Mouse (Mus musculus) heart, embryonic 12.5 days (tissue): Measurements from ENCODE around the gene Ifitm10. TPM values are rescaled to one million over a fixed set of nuclear protein-coding genes. Genes with fewer than 3 reads are reported as not detected.
A peak's percentile ranks its signal among the peaks of the same experiment; 100 is the strongest.
"Not testable (repeated sequence)": the region's sequence is repeated elsewhere in the genome, so short reads cannot be mapped to it uniquely, and the experiment has no call there.

Experiments
- ATAC-seq: fragments of 200-750 bp; cut with Nextera tagmentation; 2 replicates; pipeline ENCODE4 v1.8.0; 2017; ENCODE audit warnings: moderate TSS enrichment, moderate library complexity; ENCODE audit not compliant: insufficient number of reproducible peaks, low FRiP score
- H3K27ac ChIP-seq: fragments of 300-500 bp; sonication (generic); 2 replicates; pipeline ENCODE4 v1.5.1; 2016; ENCODE audit warnings: mild to moderate bottlenecking, moderate library complexity; ENCODE audit not compliant: poor library complexity, severe bottlenecking
- H3K27me3 ChIP-seq: fragments of 300-500 bp; sonication (generic); replicated peaks from 2 replicates; pipeline ENCODE4 v1.6.1; 2016; ENCODE audit warnings: mild to moderate bottlenecking, moderate library complexity
- H3K36me3 ChIP-seq: fragments of 300-500 bp; sonication (generic); 2 replicates; pipeline ENCODE4 v1.6.1; 2016; ENCODE audit warnings: mild to moderate bottlenecking, moderate library complexity
- H3K4me1 ChIP-seq: fragments of 300-500 bp; sonication (generic); replicated peaks from 2 replicates; pipeline ENCODE4 v1.6.1; 2016; ENCODE audit warnings: mild to moderate bottlenecking
- H3K4me2 ChIP-seq: fragments of 300-500 bp; sonication (generic); 2 replicates; pipeline ENCODE4 v1.6.1; 2016; ENCODE audit warnings: mild to moderate bottlenecking, moderate library complexity
- H3K4me3 ChIP-seq: fragments of 300-500 bp; sonication (generic); 2 replicates; pipeline ENCODE4 v1.5.1; 2016; ENCODE audit warnings: mild to moderate bottlenecking
- H3K9ac ChIP-seq: fragments of 300-500 bp; sonication (generic); 2 replicates; pipeline ENCODE4 v1.6.1; 2016; ENCODE audit warnings: mild to moderate bottlenecking, moderate library complexity
- H3K9me3 ChIP-seq: fragments of 300-500 bp; sonication (generic); replicated peaks from 2 replicates; pipeline ENCODE4 v1.6.1; 2016; ENCODE audit warnings: mild to moderate bottlenecking, moderate library complexity
- WGBS: fragments of 180-500 bp; shearing (Covaris S2); methylation state at CpG from one replicate; pipeline ENCODE4 v1.1.7; 2016; 5-methylcytosine and 5-hydroxymethylcytosine counted together
- polyA plus RNA-seq: library from polyadenylated mRNA; unstranded; fragments of >200 nt; fragmentation: Nextera tagmentation; extraction: Ambion mirVana; gene quantifications from 2 replicates; pipeline ENCODE4 v1.2.1, GENCODE M21; 2016

The Ifitm10 gene
- polyA plus RNA-seq, 1 experiment from 2014 or later = 7.4 TPM

GRCm38 (mm10) chr7:142322641-142323040 is 50.9 kb downstream of the Ifitm10 start:
- no peak overlapping the region for H3K9ac ChIP-seq
- H3K27ac ChIP-seq = no peak overlapping the region; the same call in 1 of the 2 replicates
- peaks cover 47% of the 10 kb centered on the region for H3K4me1 ChIP-seq
- H3K9me3 ChIP-seq = no peaks in the 10 kb centered on the region
- no peaks in the 10 kb centered on the region for H3K36me3 ChIP-seq
- WGBS = 79% methylated on average over 6 of the region's 6 CpGs
- H3K4me2 ChIP-seq = no peak overlapping the region
- no peaks in the 10 kb centered on the region for H3K27me3 ChIP-seq
- ATAC-seq = no peak
- no peak overlapping the region for H3K4me3 ChIP-seq

- H3K4me1 ChIP-seq = peaks cover 48% of the 10 kb centered on the region
- 0 out of 2 replicates have a peak overlapping the region, but pooled peaks have one; percentile 19 for H3K9ac ChIP-seq
- 62% methylated on average over 6 of the region's 10 CpGs for WGBS
- peak overlapping the region; percentile 73; the same call in 1 of the 2 replicates for H3K27ac ChIP-seq
- not testable (repeated sequence) for H3K4me3 ChIP-seq, H3K27me3 ChIP-seq, H3K36me3 ChIP-seq, H3K9me3 ChIP-seq, ATAC-seq, H3K4me2 ChIP-seq
These were observed 51.8 kb downstream of the Ifitm10 start for GRCm38 (mm10) chr7:142321637-142322306.

- H3K9me3 ChIP-seq = no peaks in the 10 kb centered on the region
- no peak overlapping the region for H3K4me2 ChIP-seq
- peaks cover 42% of the 10 kb centered on the region for H3K4me1 ChIP-seq
- no peaks in the 10 kb centered on the region for H3K36me3 ChIP-seq
- 32% methylated on average over 2 of the region's 2 CpGs for WGBS
- 0 out of 2 replicates have a peak overlapping the region, but pooled peaks have one; percentile 19 for H3K9ac ChIP-seq
- no peak overlapping the region for H3K4me3 ChIP-seq
- ATAC-seq = no peak
- H3K27ac ChIP-seq = peak overlapping the region; percentile 73; the same call in 1 of the 2 replicates
- no peaks in the 10 kb centered on the region for H3K27me3 ChIP-seq
These were observed 52.6 kb downstream of the Ifitm10 start for GRCm38 (mm10) chr7:142320906-142321305.

- Histone ChIP-seq H3K27me3 (no peaks in the 10 kb centered on the region), H3K4me1 (peaks cover 46% of the 10 kb centered on the region), H3K4me3 (no peak overlapping the region), H3K9me3 (no peaks in the 10 kb centered on the region), H3K27ac (no peak overlapping the region), H3K4me2 (no peak overlapping the region), H3K9ac (no peak overlapping the region), H3K36me3 (no peaks in the 10 kb centered on the region)
- WGBS = 81% methylated on average over 11 of the region's 11 CpGs
- ATAC-seq = no peak
These were observed 54.4 kb downstream of the Ifitm10 start for GRCm38 (mm10) chr7:142319124-142319523.

GRCm38 (mm10) chr7:142317216-142317615 is 56.3 kb downstream of the Ifitm10 start:
- no peaks in the 10 kb centered on the region for H3K27me3 ChIP-seq
- no peak for ATAC-seq
- WGBS = 60% methylated on average over 5 of the region's 5 CpGs
- no peaks in the 10 kb centered on the region for H3K9me3 ChIP-seq
- H3K4me3 ChIP-seq = no peak overlapping the region
- peak overlapping the region; percentile 36; the same call in 1 of the 2 replicates for H3K27ac ChIP-seq
- peaks cover 46% of the 10 kb centered on the region for H3K4me1 ChIP-seq
- no peaks in the 10 kb centered on the region for H3K36me3 ChIP-seq
- H3K9ac ChIP-seq = no peak overlapping the region
- H3K4me2 ChIP-seq = no peak overlapping the region

- Histone ChIP-seq H3K4me3 (no peak overlapping the region), H3K9me3 (no peaks in the 10 kb centered on the region), H3K27me3 (no peaks in the 10 kb centered on the region), H3K4me1 (peaks cover 41% of the 10 kb centered on the region), H3K4me2 (no peak overlapping the region), H3K9ac (no peak overlapping the region), H3K27ac (0 out of 2 replicates have a peak overlapping the region, but pooled peaks have one; percentile 48), H3K36me3 (no peaks in the 10 kb centered on the region)
- WGBS = 23% methylated on average over 6 of the region's 6 CpGs
- 0 out of 2 replicates have a peak, but pooled peaks have one; percentile 69 for ATAC-seq
These were observed 57.0 kb downstream of the Ifitm10 start for GRCm38 (mm10) chr7:142316558-142316957.

- peak overlapping the region; percentile 41; the same call in 1 of the 2 replicates for H3K9ac ChIP-seq
- no peaks in the 10 kb centered on the region for H3K36me3 ChIP-seq
- no peak for ATAC-seq
- no peaks in the 10 kb centered on the region for H3K27me3 ChIP-seq
- H3K4me3 ChIP-seq = no peak overlapping the region
- H3K9me3 ChIP-seq = no peaks in the 10 kb centered on the region
- WGBS = 57% methylated on average over 5 of the region's 5 CpGs
- no peak overlapping the region for H3K27ac ChIP-seq
- peaks cover 24% of the 10 kb centered on the region for H3K4me1 ChIP-seq
- H3K4me2 ChIP-seq = no peak overlapping the region
These were observed 58.8 kb downstream of the Ifitm10 start for GRCm38 (mm10) chr7:142314600-142315285.

GRCm38 (mm10) chr7:142303929-142304328 is 69.6 kb downstream of the Ifitm10 start:
- H3K4me2 ChIP-seq, H3K4me3 ChIP-seq, H3K36me3 ChIP-seq, H3K27me3 ChIP-seq, H3K9me3 ChIP-seq, H3K4me1 ChIP-seq, H3K9ac ChIP-seq, ATAC-seq, H3K27ac ChIP-seq: not testable (repeated sequence)
- 75% methylated on average over 1 of the region's 1 CpGs for WGBS

GRCm38 (mm10) chr7:142303249-142303648 is 70.3 kb downstream of the Ifitm10 start, which contains the start of gene Krtap5-4:
TSS of gene Krtap5-4 (plus strand) at chr7:142303549.
- no peaks in the 10 kb centered on the region for H3K36me3 ChIP-seq
- no peak within 1 kb of the TSS for H3K4me3 ChIP-seq
- H3K27me3 ChIP-seq = no peaks in the 10 kb centered on the region
- peaks cover 6% of the 10 kb centered on the region for H3K4me1 ChIP-seq
- H3K9ac ChIP-seq = no peak within 1 kb of the TSS
- WGBS = 39% methylated on average over 3 of the region's 3 CpGs
- no peaks in the 10 kb centered on the region for H3K9me3 ChIP-seq
- H3K4me2 ChIP-seq = no peak within 1 kb of the TSS
- ATAC-seq = no peak
- H3K27ac ChIP-seq = no peak within 1 kb of the TSS

GRCm38 (mm10) chr7:142297018-142297417 is 76.5 kb downstream of the Ifitm10 start, which contains the start of gene Krtap5-1:
TSS of gene Krtap5-1 (minus strand) at chr7:142297118.
- not testable (repeated sequence) for H3K4me2 ChIP-seq, H3K27me3 ChIP-seq, H3K9me3 ChIP-seq, H3K9ac ChIP-seq, H3K27ac ChIP-seq, H3K36me3 ChIP-seq, H3K4me3 ChIP-seq, ATAC-seq
- peaks cover 29% of the 10 kb centered on the region for H3K4me1 ChIP-seq

GRCm38 (mm10) chr7:142296108-142296507 is 77.4 kb downstream of the Ifitm10 start:
- H3K9me3 ChIP-seq, H3K4me3 ChIP-seq, H3K27ac ChIP-seq, ATAC-seq, H3K4me2 ChIP-seq, H3K27me3 ChIP-seq, H3K36me3 ChIP-seq, H3K9ac ChIP-seq: not testable (repeated sequence)
- 14% methylated on average over 4 of the region's 4 CpGs for WGBS
- peaks cover 29% of the 10 kb centered on the region for H3K4me1 ChIP-seq
